Mouse (Mus musculus) myocyte (in vitro differentiated cells): ENCODE data around the gene Rnaseh2c.

ENCODE experiments used
- CEBPB ChIP-seq: IDR thresholded peaks from 2 replicates; pipeline ENCODE4 v1.6.1; 2011; ENCODE audit warnings: mild to moderate bottlenecking, moderate library complexity; ENCODE audit not compliant: poor library complexity, insufficient read depth, severe bottlenecking
- E2F4 ChIP-seq: IDR thresholded peaks from one replicate; pipeline ENCODE4 v1.6.1; 2011; ENCODE audit warnings: mild to moderate bottlenecking, control low read depth, moderate library complexity; ENCODE audit not compliant: insufficient read depth
- MAX ChIP-seq: IDR thresholded peaks from one replicate; pipeline ENCODE4 v1.6.1; 2011; ENCODE audit warnings: low read depth, mild to moderate bottlenecking, control low read depth
- MYOG ChIP-seq, 3 experiments: IDR thresholded peaks; one replicate each; pipeline ENCODE4 v1.6.1; 2011; ENCODE audit warnings: control low read depth in 2 of 3, low read depth in 2 of 3, mild to moderate bottlenecking in 2 of 3; ENCODE audit not compliant: insufficient read length in 2 of 3, control insufficient read depth in 1 of 3, insufficient read depth in 1 of 3
- POLR2A ChIP-seq: IDR thresholded peaks from one replicate; pipeline ENCODE4 v1.6.1; 2011; ENCODE audit warnings: low read depth, mild to moderate bottlenecking, control low read depth, moderate library complexity; ENCODE audit not compliant: insufficient read length
- POLR2AphosphoS2 ChIP-seq: IDR thresholded peaks from one replicate; pipeline ENCODE4 v1.6.1; 2011; ENCODE audit warnings: low read depth, control low read depth; ENCODE audit not compliant: insufficient read length
- TCF12 ChIP-seq: IDR thresholded peaks from one replicate; pipeline ENCODE4 v1.6.1; 2011; ENCODE audit warnings: mild to moderate bottlenecking, control low read depth; ENCODE audit not compliant: poor library complexity, insufficient read depth, severe bottlenecking
- USF1 ChIP-seq: IDR thresholded peaks from one replicate; pipeline ENCODE4 v1.6.1; 2011; ENCODE audit warnings: low read depth, mild to moderate bottlenecking, control low read depth, moderate library complexity

GRCm38 (mm10) chr19:5580776-5581175 is 20.9 kb upstream of the Rnaseh2c start:
- no peak for TF ChIP-seq POLR2A
- no peak for TF ChIP-seq MYOG (IDR thresholded peaks at IDR 0.05; ENCODE audit: control insufficient read depth in 1 of 3, insufficient read depth in 1 of 3, insufficient read length in 2 of 3, low read depth in 2 of 3)
- TF ChIP-seq CEBPB = no peak
- no peak for TF ChIP-seq USF1
- no peak for TF ChIP-seq E2F4
- TF ChIP-seq MAX = no peak
- TF ChIP-seq POLR2AphosphoS2 = no peak
- no peak for TF ChIP-seq TCF12
